Mouse (Mus musculus): ENCODE results near the gene Sema6d.

- TF ChIP-seq CTCF (IDR thresholded peaks at IDR 0.05; ENCODE audit: low read depth, low read length) (no peak), EP300 (IDR thresholded peaks at IDR 0.05; ENCODE audit: insufficient read depth, low read depth, low read length) (no peak), POLR2A (IDR thresholded peaks at IDR 0.05; ENCODE audit: insufficient read depth, low read length) (no peak)
Observed at GRCm38 (mm10) chr2:124530441-124530840, 440.7 kb downstream of the Sema6d start.

Measured in ES-Bruce4 (cell line).